Mouse (Mus musculus) brain, adult 2 months (tissue): ENCODE measurements around the gene Gorasp2.

Experiments
- DNase-seq: peaks from one replicate; pipeline ENCODE4 v3.0.0; 2011; ENCODE audit warnings: low read depth, low spot score

Gene Gorasp2

GRCm38 (mm10) chr2:70741901-70742300 is 80.5 kb downstream of the Gorasp2 start:
- DNase-seq, result no peak

DNA sequence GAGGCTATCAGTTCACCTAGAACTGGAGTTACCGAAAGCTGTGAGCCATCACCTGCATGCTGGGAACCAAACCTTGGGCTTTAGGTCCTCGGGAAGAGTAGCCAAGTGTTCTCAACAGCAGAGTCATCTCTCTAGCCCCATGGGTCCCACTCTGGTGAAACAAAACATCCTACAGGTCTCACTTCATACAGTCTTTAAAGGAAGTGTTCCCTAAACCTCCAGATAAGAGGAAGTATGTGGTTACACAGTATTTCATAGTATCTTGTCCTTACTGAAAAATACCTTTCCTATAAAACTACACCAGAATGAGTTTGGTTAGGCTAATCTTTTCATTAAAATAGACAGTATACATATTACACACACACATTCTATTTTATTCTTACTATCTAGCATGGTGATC is 81.2 kb downstream of the Gorasp2 start:
- no peak for DNase-seq

DNA sequence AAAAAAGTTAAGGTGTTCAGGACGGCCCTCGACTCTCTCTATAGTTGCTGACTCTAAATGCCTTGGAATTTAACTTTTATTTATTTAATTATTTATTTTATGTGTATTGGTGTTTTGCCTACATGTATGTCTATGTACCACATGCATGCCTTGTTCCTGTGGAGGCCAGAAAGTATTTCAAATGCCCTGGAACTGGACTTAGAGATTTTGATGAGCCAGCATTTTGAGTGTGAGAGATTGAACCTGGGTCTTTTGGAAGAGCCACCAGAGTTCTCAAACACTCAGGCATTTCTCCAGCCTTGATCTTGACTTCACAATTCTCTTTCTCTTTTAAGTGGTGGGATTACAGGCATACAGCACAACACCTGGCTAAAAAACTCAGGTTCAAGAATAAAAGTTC is 90.3 kb downstream of the Gorasp2 start:
- DNase-seq, result no peak

GRCm38 (mm10) chr2:70752149-70752548 is 90.8 kb downstream of the Gorasp2 start:
- peak; percentile 63 for DNase-seq
